Mouse (Mus musculus) midbrain, embryonic 11.5 days (tissue): ENCODE results near the gene Chd2. TPM values are rescaled to one million over a fixed set of nuclear protein-coding genes. Genes with fewer than 3 reads are reported as not detected.

ENCODE experiments used
- ATAC-seq: fragments of 200-750 bp; cut with Nextera tagmentation; 2 replicates; pipeline ENCODE4 v1.8.0; 2017; ENCODE audit warnings: moderate TSS enrichment, moderate library complexity; ENCODE audit not compliant: low FRiP score
- DNase-seq: peaks from one replicate; pipeline ENCODE4 v3.0.0; 2015; ENCODE audit warnings: low spot score; ENCODE audit errors: missing footprints
- H3K27ac ChIP-seq: fragments of 300-500 bp; sonication (generic); 2 replicates; pipeline ENCODE4 v1.5.1; 2014; ENCODE audit warnings: low read depth, low read length
- H3K27me3 ChIP-seq: fragments of 300-500 bp; sonication (generic); 2 replicates; pipeline ENCODE4 v1.6.1; 2014; ENCODE audit warnings: mild to moderate bottlenecking, low read length, moderate library complexity, mixed read lengths; ENCODE audit not compliant: control insufficient read depth, insufficient read depth
- H3K36me3 ChIP-seq: fragments of 300-500 bp; sonication (generic); 2 replicates; pipeline ENCODE4 v1.6.1; 2014; ENCODE audit warnings: mild to moderate bottlenecking, low read length, moderate library complexity, mixed read lengths; ENCODE audit not compliant: control insufficient read depth, insufficient read depth
- H3K4me1 ChIP-seq: fragments of 300-500 bp; sonication (generic); 2 replicates; pipeline ENCODE4 v1.6.1; 2014; ENCODE audit warnings: low read length; ENCODE audit not compliant: control insufficient read depth, insufficient read depth
- H3K4me2 ChIP-seq: fragments of 300-500 bp; sonication (generic); 2 replicates; pipeline ENCODE4 v1.6.1; 2014; ENCODE audit warnings: mild to moderate bottlenecking, moderate library complexity
- H3K4me3 ChIP-seq: fragments of 300-500 bp; sonication (generic); 2 replicates; pipeline ENCODE4 v1.5.1; 2014; ENCODE audit warnings: low read depth, low read length
- H3K9ac ChIP-seq: fragments of 300-500 bp; sonication (generic); 2 replicates; pipeline ENCODE4 v1.6.1; 2014; ENCODE audit warnings: low read length
- H3K9me3 ChIP-seq: fragments of 300-500 bp; sonication (generic); 2 replicates; pipeline ENCODE4 v1.6.1; 2016; ENCODE audit warnings: low read length; ENCODE audit not compliant: control insufficient read depth
- WGBS: fragments of 180-500 bp; shearing (Covaris S2); extraction: QIAGEN DNeasy Blood & Tissue Kit; methylation state at CpG from one replicate; pipeline ENCODE4 v1.1.7; 2014; 5-methylcytosine and 5-hydroxymethylcytosine counted together
- polyA plus RNA-seq: library from polyadenylated mRNA; unstranded; fragments of >200 nt; fragmentation: Nextera tagmentation; extraction: Ambion mirVana; gene quantifications from 2 replicates; pipeline ENCODE4 v1.2.1, GENCODE M21; 2014

The Chd2 gene
- polyA plus RNA-seq, 1 experiment from 2014 or later = 41.7 TPM

- DNase-seq (no peak), ATAC-seq (no peak)
- Histone ChIP-seq H3K4me2 (no peak overlapping the region), H3K27me3 (no peaks in the 10 kb centered on the region), H3K4me1 (no peaks in the 10 kb centered on the region), H3K36me3 (peaks cover 34% of the 10 kb centered on the region), H3K9me3 (no peaks in the 10 kb centered on the region), H3K9ac (no peak overlapping the region), H3K27ac (no peak overlapping the region), H3K4me3 (no peak overlapping the region)
- 89% methylated on average over 6 of the region's 6 CpGs for WGBS
These were observed 107.8 kb downstream of the Chd2 start for GRCm38 (mm10) chr7:73433637-73434335.

GRCm38 (mm10) chr7:73428525-73428924 lies 113.1 kb downstream of the Chd2 start:
- Histone ChIP-seq H3K36me3 (peaks cover 13% of the 10 kb centered on the region), H3K27ac (no peak overlapping the region), H3K4me1 (peaks cover 12% of the 10 kb centered on the region), H3K27me3 (no peaks in the 10 kb centered on the region), H3K4me2 (no peak overlapping the region), H3K9me3 (no peaks in the 10 kb centered on the region), H3K4me3 (no peak overlapping the region), H3K9ac (no peak overlapping the region)
- DNase-seq (no peak), ATAC-seq (no peak)
- WGBS = 93% methylated on average over 3 of the region's 3 CpGs

GRCm38 (mm10) chr7:73427794-73428193 lies 113.8 kb downstream of the Chd2 start:
- ATAC-seq (no peak), DNase-seq (no peak)
- WGBS = 93% methylated on average over 6 of the region's 6 CpGs
- H3K4me1 ChIP-seq = peaks cover 15% of the 10 kb centered on the region
- H3K9me3 ChIP-seq = no peaks in the 10 kb centered on the region
- no peak overlapping the region for H3K9ac ChIP-seq
- no peak overlapping the region for H3K4me2 ChIP-seq
- no peak overlapping the region for H3K4me3 ChIP-seq
- no peaks in the 10 kb centered on the region for H3K27me3 ChIP-seq
- no peak overlapping the region for H3K27ac ChIP-seq
- peaks cover 13% of the 10 kb centered on the region for H3K36me3 ChIP-seq

- H3K4me1 ChIP-seq = peaks cover 19% of the 10 kb centered on the region
- H3K9ac ChIP-seq = no peak overlapping the region
- no peak overlapping the region for H3K27ac ChIP-seq
- H3K4me2 ChIP-seq = no peak overlapping the region
- DNase-seq (no peak), ATAC-seq (no peak)
- peaks cover 13% of the 10 kb centered on the region for H3K36me3 ChIP-seq
- H3K9me3 ChIP-seq = no peaks in the 10 kb centered on the region
- no peaks in the 10 kb centered on the region for H3K27me3 ChIP-seq
- H3K4me3 ChIP-seq = no peak overlapping the region
- WGBS = 86% methylated on average over 8 of the region's 8 CpGs
These were observed 114.8 kb downstream of the Chd2 start for GRCm38 (mm10) chr7:73426752-73427386.

- H3K4me1 ChIP-seq = peaks cover 19% of the 10 kb centered on the region
- H3K36me3 ChIP-seq = peaks cover 13% of the 10 kb centered on the region
- DNase-seq (no peak), ATAC-seq (no peak)
- H3K27me3 ChIP-seq = no peaks in the 10 kb centered on the region
- no peaks in the 10 kb centered on the region for H3K9me3 ChIP-seq
- H3K4me2 ChIP-seq = no peak overlapping the region
- no peak overlapping the region for H3K27ac ChIP-seq
- no peak overlapping the region for H3K4me3 ChIP-seq
- no peak overlapping the region for H3K9ac ChIP-seq
- WGBS = 91% methylated on average over 3 of the region's 3 CpGs
These were observed 115.4 kb downstream of the Chd2 start for GRCm38 (mm10) chr7:73426235-73426634.

DNA sequence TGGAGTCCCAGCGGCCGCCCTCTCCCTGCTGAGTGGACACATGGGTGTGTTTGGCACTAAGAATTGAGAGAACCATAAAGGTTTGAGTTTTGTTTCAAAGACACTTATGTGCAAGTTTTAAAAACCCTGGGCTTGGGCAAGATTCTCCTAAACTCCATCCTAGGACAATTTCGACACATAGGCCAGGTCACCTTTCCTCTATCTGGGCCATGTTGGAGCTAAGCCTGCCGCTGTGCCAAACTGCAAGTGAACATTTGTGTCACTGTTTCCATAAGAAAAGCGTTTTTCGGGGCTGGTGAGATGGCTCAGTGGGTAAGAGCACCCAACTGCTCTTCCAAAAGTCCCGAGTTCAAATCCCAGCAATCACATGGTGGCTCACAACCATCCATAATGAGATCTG lies 116.2 kb downstream of the Chd2 start:
- no peak for ATAC-seq
- peak overlapping the region; percentile 44; the same call in 1 of the 2 replicates for H3K27ac ChIP-seq
- 89% methylated on average over 7 of the region's 7 CpGs for WGBS
- H3K36me3 ChIP-seq = peaks cover 16% of the 10 kb centered on the region
- no peaks in the 10 kb centered on the region for H3K9me3 ChIP-seq
- H3K4me2 ChIP-seq = no peak overlapping the region
- H3K9ac ChIP-seq = no peak overlapping the region
- peaks cover 25% of the 10 kb centered on the region for H3K4me1 ChIP-seq
- H3K27me3 ChIP-seq = no peaks in the 10 kb centered on the region
- no peak for DNase-seq
- H3K4me3 ChIP-seq = no peak overlapping the region

GRCm38 (mm10) chr7:73424705-73425104 lies 116.9 kb downstream of the Chd2 start:
- H3K4me2 ChIP-seq = no peak overlapping the region
- peaks cover 31% of the 10 kb centered on the region for H3K4me1 ChIP-seq
- no peak overlapping the region for H3K9ac ChIP-seq
- peak overlapping the region; percentile 25; the same call in 1 of the 2 replicates for H3K27ac ChIP-seq
- H3K4me3 ChIP-seq = no peak overlapping the region
- 59% methylated on average over 3 of the region's 3 CpGs for WGBS
- ATAC-seq = no peak
- no peaks in the 10 kb centered on the region for H3K9me3 ChIP-seq
- no peak for DNase-seq
- peaks cover 15% of the 10 kb centered on the region for H3K36me3 ChIP-seq
- no peaks in the 10 kb centered on the region for H3K27me3 ChIP-seq

GRCm38 (mm10) chr7:73424243-73424642 lies 117.4 kb downstream of the Chd2 start:
- Histone ChIP-seq H3K27me3 (no peaks in the 10 kb centered on the region), H3K36me3 (peaks cover 12% of the 10 kb centered on the region), H3K9ac (peak overlapping the region; percentile 18; the same call in 1 of the 2 replicates), H3K9me3 (no peaks in the 10 kb centered on the region), H3K27ac (peak overlapping the region; percentile 33; the same call in 1 of the 2 replicates), H3K4me2 (no peak overlapping the region), H3K4me1 (peaks cover 35% of the 10 kb centered on the region), H3K4me3 (no peak overlapping the region)
- no peak for DNase-seq
- 0 out of 2 replicates have a peak, but pooled peaks have one; percentile 1 for ATAC-seq
- 36% methylated on average over 3 of the region's 3 CpGs for WGBS

DNA sequence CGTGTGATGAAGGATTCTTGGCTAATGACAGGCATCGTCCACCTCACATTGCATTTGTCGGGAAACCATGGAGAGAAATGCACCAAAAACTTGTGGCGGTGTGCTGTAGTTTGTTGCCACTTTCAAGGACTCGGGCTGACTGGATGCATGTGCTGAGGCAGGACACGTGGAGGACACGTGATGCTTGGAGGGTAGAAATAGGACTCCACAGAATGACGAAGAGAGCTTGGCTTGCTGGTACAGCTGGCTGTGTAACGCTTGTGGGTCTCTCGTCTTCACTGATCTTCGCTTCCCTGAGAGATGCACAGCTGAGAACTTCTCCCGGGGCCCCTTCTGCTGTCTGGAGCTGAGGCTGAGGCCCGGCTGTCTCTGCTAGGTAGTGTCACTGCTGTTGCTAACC lies 118.4 kb downstream of the Chd2 start:
- Histone ChIP-seq H3K27ac (peak overlapping the region; percentile 13; the same call in 1 of the 2 replicates), H3K4me3 (no peak overlapping the region), H3K9me3 (no peaks in the 10 kb centered on the region), H3K4me2 (no peak overlapping the region), H3K36me3 (peaks cover 12% of the 10 kb centered on the region), H3K4me1 (peaks cover 45% of the 10 kb centered on the region), H3K9ac (no peak overlapping the region), H3K27me3 (no peaks in the 10 kb centered on the region)
- no peak for DNase-seq
- WGBS = 78% methylated on average over 13 of the region's 13 CpGs
- ATAC-seq = no peak
